Mouse (Mus musculus) liver, embryonic 14.5 days (tissue): ENCODE measurements around the gene Wfikkn2. TPM values are rescaled to one million over a fixed set of nuclear protein-coding genes. Genes with fewer than 3 reads are reported as not detected.

Experiments used
- ATAC-seq: fragments of 200-750 bp; cut with Nextera tagmentation; 2 replicates; pipeline ENCODE4 v1.8.0; 2017; ENCODE audit warnings: moderate number of reproducible peaks, mild to moderate bottlenecking, moderate library complexity; ENCODE audit not compliant: insufficient read depth
- DNase-seq, 3 experiments: peaks; one replicate each; pipeline ENCODE4 v3.0.0-alpha.2; 2012 to 2013; ENCODE audit warnings: low read depth in 3 of 3, low spot score in 3 of 3
- H3K27ac ChIP-seq: fragments of 300-500 bp; sonication (generic); 2 replicates; pipeline ENCODE4 v1.5.1; 2014; ENCODE audit warnings: moderate library complexity, mild to moderate bottlenecking, control low read depth, inconsistent platforms
- H3K27me3 ChIP-seq: fragments of 300-500 bp; sonication (generic); 2 replicates; pipeline ENCODE4 v1.6.1; 2014; ENCODE audit warnings: mild to moderate bottlenecking, low read length, moderate library complexity; ENCODE audit not compliant: control insufficient read depth, insufficient read depth
- H3K36me3 ChIP-seq: fragments of 300-500 bp; sonication (generic); replicated peaks from 2 replicates; pipeline ENCODE4 v1.6.1; 2014; ENCODE audit warnings: low read depth; ENCODE audit not compliant: control insufficient read depth, insufficient read depth
- H3K4me1 ChIP-seq, 2 experiments: fragments of 200-500 bp in 1 of 2; fragments of 300-500 bp in 1 of 2; sonication (generic) in 1 of 2; replicated peaks; 2 replicates each; pipeline ENCODE4 v1.6.1; 2012 to 2014; ENCODE audit warnings: antibody characterized with exemption in 1 of 2, inconsistent platforms in 1 of 2, low read length in 1 of 2; ENCODE audit not compliant: control insufficient read depth in 2 of 2, insufficient read depth in 2 of 2
- H3K4me2 ChIP-seq: fragments of 300-500 bp; sonication (generic); 2 replicates; pipeline ENCODE4 v1.6.1; 2014; ENCODE audit warnings: low read depth, mild to moderate bottlenecking, control low read depth, moderate library complexity
- H3K4me3 ChIP-seq, 2 experiments: fragments of 200-500 bp in 1 of 2; fragments of 300-500 bp in 1 of 2; sonication (generic) in 1 of 2; 2 replicates each; pipeline ENCODE4 v1.5.1; 2012 to 2014; ENCODE audit warnings: low read depth in 2 of 2, low read length in 2 of 2, mild to moderate bottlenecking in 2 of 2, control low read depth in 1 of 2, inconsistent platforms in 1 of 2, moderate library complexity in 1 of 2; ENCODE audit not compliant: insufficient read depth in 1 of 2
- H3K9ac ChIP-seq: fragments of 300-500 bp; sonication (generic); replicated peaks from 2 replicates; pipeline ENCODE4 v1.6.1; 2014; ENCODE audit warnings: mild to moderate bottlenecking, control low read depth, moderate library complexity
- H3K9me3 ChIP-seq: fragments of 300-500 bp; sonication (generic); 2 replicates; pipeline ENCODE4 v1.6.1; 2016; ENCODE audit warnings: low read length, mixed read lengths; ENCODE audit not compliant: control insufficient read depth
- CTCF ChIP-seq: IDR thresholded peaks from 2 replicates; pipeline ENCODE4 v1.5.1; 2016; ENCODE audit warnings: antibody characterized with exemption, low read depth, control low read depth
- EP300 ChIP-seq: IDR thresholded peaks from 2 replicates; pipeline ENCODE4 v1.6.1; 2016; ENCODE audit warnings: antibody characterized with exemption, low read depth
- WGBS: fragments of 180-500 bp; shearing (Covaris S2); extraction: QIAGEN DNeasy Blood & Tissue Kit; methylation state at CpG from one replicate; pipeline ENCODE4 v1.1.7; 2014; ENCODE audit not compliant: insufficient replicate concordance; 5-methylcytosine and 5-hydroxymethylcytosine counted together
- polyA plus RNA-seq, 2 experiments: library from polyadenylated mRNA; depleted of rRNA in 1 of 2; stranded (reverse) in 1 of 2; unstranded in 1 of 2; fragments of >200 nt; fragmentation: Nextera tagmentation in 1 of 2; extraction: Ambion mirVana in 1 of 2; gene quantifications; 2 replicates each; pipeline versions ENCODE4 v1.2.1 to v1.2.3; 2012 to 2014

Gene Wfikkn2
- polyA plus RNA-seq, 2 experiments, result 0.12 to 0.17 TPM

DNA sequence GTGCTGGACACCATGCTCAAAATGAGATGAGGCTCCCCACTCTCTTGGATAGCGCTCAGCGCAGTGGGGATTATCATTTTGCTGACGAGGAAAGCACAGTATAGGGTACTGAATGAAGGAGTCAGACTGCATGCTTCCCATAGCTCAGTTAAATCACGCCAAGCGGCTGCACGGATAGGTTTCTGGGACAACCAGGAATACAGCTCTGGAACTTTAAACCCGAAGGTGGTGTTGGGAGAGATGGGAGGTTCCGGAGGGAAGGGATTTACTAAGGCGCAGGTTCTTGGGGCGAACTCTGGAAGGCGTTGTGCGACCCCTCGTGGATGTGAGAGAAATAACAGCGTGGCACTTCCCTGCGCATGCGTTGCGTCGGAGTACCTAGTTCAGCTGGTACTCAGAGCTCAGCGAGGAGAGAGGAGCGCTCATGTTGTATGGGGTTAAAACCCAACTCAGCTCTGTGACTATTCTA is 31.1 kb upstream of the Wfikkn2 start:
- ATAC-seq, result peak; percentile 48; the same call in 1 of the 2 replicates
- Histone ChIP-seq H3K36me3 (no peaks in the 10 kb centered on the region), H3K27me3 (no peaks in the 10 kb centered on the region), H3K9ac (peak overlapping the region; percentile 52), H3K4me1 (peaks cover 21 to 39% of the 10 kb centered on the region in 2 experiments), H3K27ac (no peak overlapping the region), H3K9me3 (no peaks in the 10 kb centered on the region), H3K4me3 (peak overlapping the region; percentile 26 to 45), H3K4me2 (peak overlapping the region; percentile 76)
- peak; percentile 68 to 77 (median 71) for DNase-seq
- WGBS, result 8% methylated on average over 20 of the region's 20 CpGs
- TF ChIP-seq CTCF, result peak; percentile 98
- no peak for TF ChIP-seq EP300

DNA sequence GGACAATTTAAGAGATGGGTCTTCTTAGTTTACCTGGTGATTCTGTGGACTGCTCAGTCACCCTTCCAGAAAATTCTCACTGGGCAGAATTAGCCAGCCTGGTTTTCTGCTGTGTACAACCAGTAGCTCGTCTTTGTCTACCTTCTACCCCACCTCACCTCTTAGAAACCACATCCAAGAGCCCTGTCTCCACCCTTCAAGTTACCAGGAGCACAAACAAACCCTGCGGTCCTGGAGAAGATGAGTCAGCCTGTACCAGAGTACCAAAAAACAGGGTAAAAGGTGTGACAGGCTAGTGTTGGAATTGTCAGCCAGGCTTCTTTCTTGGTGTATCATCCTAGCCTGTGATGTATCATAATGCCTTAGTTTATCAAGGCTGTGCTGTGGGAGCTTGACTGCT is 29.9 kb upstream of the Wfikkn2 start:
- no peak for ATAC-seq

DNA sequence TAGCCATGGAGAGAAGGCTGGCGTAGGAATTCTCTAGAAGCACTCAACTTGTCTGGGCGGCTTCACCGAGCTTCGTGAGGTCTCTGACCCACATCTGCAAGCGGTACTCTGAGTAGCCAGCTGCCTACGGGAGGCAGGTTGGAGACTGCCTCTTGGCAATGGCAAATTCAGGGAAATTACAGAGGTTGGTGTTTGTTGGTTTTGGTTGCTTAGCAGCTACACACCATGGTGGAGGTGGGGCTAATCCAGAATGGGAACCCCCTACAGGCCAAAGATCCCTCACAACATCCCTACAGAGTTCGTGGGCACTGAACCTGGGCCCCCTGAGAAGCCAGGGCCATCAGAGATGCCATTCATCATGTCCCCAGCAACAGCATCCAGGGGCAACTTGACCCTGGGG is 29.4 kb upstream of the Wfikkn2 start:
- Histone ChIP-seq H3K4me2 (no peak overlapping the region), H3K9ac (no peak overlapping the region), H3K4me1 (peaks cover 16 to 32% of the 10 kb centered on the region in 2 experiments), H3K36me3 (no peaks in the 10 kb centered on the region), H3K27me3 (no peaks in the 10 kb centered on the region), H3K27ac (no peak overlapping the region), H3K4me3 (no peak overlapping the region), H3K9me3 (no peaks in the 10 kb centered on the region)
- WGBS, result 79% methylated on average over 7 of the region's 7 CpGs
- no peak for TF ChIP-seq CTCF
- no peak for TF ChIP-seq EP300
- ATAC-seq (no peak), DNase-seq (no peak)

More for the DNA sequence above, 29.9 kb upstream of the Wfikkn2 start:
- 69% methylated on average over 2 of the region's 2 CpGs for WGBS
- no peak for DNase-seq
- no peak overlapping the region for H3K4me2 ChIP-seq
- no peak overlapping the region for H3K9ac ChIP-seq
- peaks cover 16 to 32% of the 10 kb centered on the region in 2 experiments for H3K4me1 ChIP-seq
- no peaks in the 10 kb centered on the region for H3K9me3 ChIP-seq
- TF ChIP-seq CTCF (no peak), EP300 (no peak)
- no peaks in the 10 kb centered on the region for H3K27me3 ChIP-seq
- H3K36me3 ChIP-seq, result no peaks in the 10 kb centered on the region
- H3K4me3 ChIP-seq, result no peak overlapping the region
- H3K27ac ChIP-seq, result no peak overlapping the region

DNA sequence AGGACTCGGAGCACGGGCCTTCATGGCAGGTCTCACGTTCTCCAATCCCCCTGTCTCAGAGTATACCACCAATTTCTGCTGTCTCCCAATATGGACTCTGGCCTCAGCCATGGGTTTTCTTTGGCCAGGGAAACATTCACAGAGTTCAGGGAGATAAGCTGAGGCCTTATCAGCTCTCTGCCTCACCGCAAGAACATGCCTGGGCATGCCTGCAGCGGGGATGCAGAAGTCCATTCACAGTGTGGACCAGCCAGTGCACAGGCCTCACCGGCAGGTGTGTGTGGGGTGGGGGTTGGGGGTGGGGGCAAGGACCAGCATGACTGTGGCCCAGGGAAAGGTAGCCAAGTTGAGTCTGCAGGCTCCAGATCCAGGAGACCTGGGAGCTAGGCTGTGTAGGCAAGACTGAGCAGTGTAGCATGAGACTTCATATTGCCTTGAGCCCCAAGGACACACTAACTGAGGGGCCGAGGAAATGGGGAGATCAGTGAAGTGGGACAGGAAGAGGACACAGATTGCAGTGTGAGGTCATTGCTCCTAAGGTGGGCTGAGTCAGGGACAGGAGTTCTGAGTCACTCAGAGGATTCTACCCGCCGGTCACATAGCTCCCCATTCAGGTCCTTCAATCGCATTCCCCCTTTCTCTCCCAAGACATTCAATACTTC is 28.5 kb upstream of the Wfikkn2 start:
- 48% methylated on average over 10 of the region's 10 CpGs for WGBS
- ATAC-seq, result peak; percentile 79

More for the DNA sequence above, 28.5 kb upstream of the Wfikkn2 start:
- Histone ChIP-seq H3K4me3 (no peak overlapping the region), H3K36me3 (no peaks in the 10 kb centered on the region), H3K9me3 (no peaks in the 10 kb centered on the region), H3K27me3 (no peaks in the 10 kb centered on the region), H3K4me1 (peaks cover 16 to 32% of the 10 kb centered on the region in 2 experiments), H3K4me2 (peak overlapping the region; percentile 14; the same call in 1 of the 2 replicates), H3K9ac (no peak overlapping the region), H3K27ac (no peak overlapping the region)
- peak; percentile 75 for TF ChIP-seq EP300
- no peak for TF ChIP-seq CTCF
- DNase-seq, result peak; percentile 49 to 59 (median 58)
